Mouse (Mus musculus): Measurements from ENCODE around the gene Fer. TPM values are rescaled to one million over a fixed set of nuclear protein-coding genes. Genes with fewer than 3 reads are reported as not detected.

Fer gene
- total RNA-seq (2023): 0.70 TPM

GRCm38 (mm10) chr17:63863012-63863630, at the start of gene Fer:
Fer (plus strand) TSS chr17:63863062.

GRCm38 (mm10) chr17:63863647-63864149, 836 bp downstream of the Fer start, which contains the start of gene A930002H24Rik:
A930002H24Rik (minus strand) TSS chr17:63863791.

Other genes with a start within 250 kb of the Fer start
- gene A930002H24Rik, start 729 bp downstream of the Fer start, total RNA-seq (2023): not detected

Data from CD8-positive naive resting alpha-beta T cell, adult 57 days (primary cell).